Mouse (Mus musculus): ENCODE data around the gene Pamr1. TPM values are rescaled to one million over a fixed set of nuclear protein-coding genes. Genes with fewer than 3 reads are reported as not detected.

Gene Pamr1
- total and polyA plus RNA-seq, 2 experiments = 2.6 to 3.3 TPM

- Histone ChIP-seq H3K4me3 (ENCODE audit: insufficient read depth, low read depth, low read length) (no peak overlapping the region), H3K9ac (ENCODE audit: low read depth, low read length) (no peak overlapping the region), H3K36me3 (ENCODE audit: control insufficient read depth, insufficient read depth, low read length) (no peaks in the 10 kb centered on the region), H3K4me1 (ENCODE audit: control insufficient read depth, insufficient read depth, low read length) (no peaks in the 10 kb centered on the region), H3K27ac (replicated peaks; ENCODE audit: insufficient read depth, low read depth, low read length) (peak overlapping the region; percentile 44; the same call in 1 of the 2 replicates), H3K27me3 (ENCODE audit: control insufficient read depth, insufficient read depth, low read length) (0 out of 2 replicates have a peak, but pooled peaks cover 6% of the 10 kb centered on the region), H3K79me2 (ENCODE audit: control insufficient read depth, insufficient read depth, low read length) (no peaks in the 10 kb centered on the region)
- DNase-seq (ENCODE audit: extremely low read depth, low read depth, low spot score) = no peak
- WGBS = 17% methylated on average over 3 of the region's 3 CpGs
- TF ChIP-seq POLR2A (IDR thresholded peaks at IDR 0.05; ENCODE audit: extremely low read depth, insufficient read depth, low read length) = no peak
- no peak for TF ChIP-seq CTCF (IDR thresholded peaks at IDR 0.05; ENCODE audit: low read depth, low read length)
These were observed 1.8 kb downstream of the Pamr1 start for GRCm38 (mm10) chr2:102551594-102551993.

- H3K79me2 ChIP-seq (ENCODE audit: control insufficient read depth, insufficient read depth, low read length) = no peaks in the 10 kb centered on the region
- no peak overlapping the region for H3K4me3 ChIP-seq (ENCODE audit: insufficient read depth, low read depth, low read length)
- no peaks in the 10 kb centered on the region for H3K4me1 ChIP-seq (ENCODE audit: control insufficient read depth, insufficient read depth, low read length)
- H3K9ac ChIP-seq (ENCODE audit: low read depth, low read length) = no peak overlapping the region
- whole genome bisulfite sequencing = 38% methylated on average over 5 of the region's 5 CpGs
- no peak for TF ChIP-seq CTCF (IDR thresholded peaks at IDR 0.05; ENCODE audit: low read depth, low read length)
- no peak overlapping the region for H3K27ac ChIP-seq (replicated peaks; ENCODE audit: insufficient read depth, low read depth, low read length)
- no peaks in the 10 kb centered on the region for H3K36me3 ChIP-seq (ENCODE audit: control insufficient read depth, insufficient read depth, low read length)
- DNase-seq (ENCODE audit: extremely low read depth, low read depth, low spot score) = peak; percentile 46
- H3K27me3 ChIP-seq (ENCODE audit: control insufficient read depth, insufficient read depth, low read length) = 0 out of 2 replicates have a peak, but pooled peaks cover 6% of the 10 kb centered on the region
These were observed 2.3 kb downstream of the Pamr1 start for GRCm38 (mm10) chr2:102552095-102552537.

GRCm38 (mm10) chr2:102557085-102557484 lies 7.3 kb downstream of the Pamr1 start:
- H3K9ac ChIP-seq (ENCODE audit: low read depth, low read length) = no peak overlapping the region
- H3K36me3 ChIP-seq (ENCODE audit: control insufficient read depth, insufficient read depth, low read length) = no peaks in the 10 kb centered on the region
- TF ChIP-seq CTCF (IDR thresholded peaks at IDR 0.05; ENCODE audit: low read depth, low read length) = no peak
- no peak for TF ChIP-seq POLR2A (IDR thresholded peaks at IDR 0.05; ENCODE audit: extremely low read depth, insufficient read depth, low read length)
- no peak overlapping the region for H3K27ac ChIP-seq (replicated peaks; ENCODE audit: insufficient read depth, low read depth, low read length)
- no peaks in the 10 kb centered on the region for H3K27me3 ChIP-seq (ENCODE audit: control insufficient read depth, insufficient read depth, low read length)
- no peak for DNase-seq (ENCODE audit: extremely low read depth, low read depth, low spot score)
- H3K4me3 ChIP-seq (ENCODE audit: insufficient read depth, low read depth, low read length) = no peak overlapping the region
- 80% methylated on average over 4 of the region's 4 CpGs for WGBS
- H3K79me2 ChIP-seq (ENCODE audit: control insufficient read depth, insufficient read depth, low read length) = no peaks in the 10 kb centered on the region
- H3K4me1 ChIP-seq (ENCODE audit: control insufficient read depth, insufficient read depth, low read length) = no peaks in the 10 kb centered on the region

- DNase-seq (ENCODE audit: extremely low read depth, low read depth, low spot score) = no peak
- H3K36me3 ChIP-seq (ENCODE audit: control insufficient read depth, insufficient read depth, low read length) = no peaks in the 10 kb centered on the region
- no peak overlapping the region for H3K4me3 ChIP-seq (ENCODE audit: insufficient read depth, low read depth, low read length)
- H3K27me3 ChIP-seq (ENCODE audit: control insufficient read depth, insufficient read depth, low read length) = no peaks in the 10 kb centered on the region
- WGBS = 86% methylated on average over 12 of the region's 12 CpGs
- no peak overlapping the region for H3K9ac ChIP-seq (ENCODE audit: low read depth, low read length)
- no peak overlapping the region for H3K27ac ChIP-seq (replicated peaks; ENCODE audit: insufficient read depth, low read depth, low read length)
- H3K4me1 ChIP-seq (ENCODE audit: control insufficient read depth, insufficient read depth, low read length) = no peaks in the 10 kb centered on the region
- TF ChIP-seq CTCF (IDR thresholded peaks at IDR 0.05; ENCODE audit: low read depth, low read length) (no peak), POLR2A (IDR thresholded peaks at IDR 0.05; ENCODE audit: extremely low read depth, insufficient read depth, low read length) (no peak)
- H3K79me2 ChIP-seq (ENCODE audit: control insufficient read depth, insufficient read depth, low read length) = no peaks in the 10 kb centered on the region
These were observed 9.2 kb downstream of the Pamr1 start for GRCm38 (mm10) chr2:102558965-102559364.

GRCm38 (mm10) chr2:102563848-102564247 lies 14.0 kb downstream of the Pamr1 start:
- Histone ChIP-seq H3K9ac (ENCODE audit: low read depth, low read length) (no peak overlapping the region), H3K4me1 (ENCODE audit: control insufficient read depth, insufficient read depth, low read length) (no peaks in the 10 kb centered on the region), H3K27ac (replicated peaks; ENCODE audit: insufficient read depth, low read depth, low read length) (no peak overlapping the region), H3K27me3 (ENCODE audit: control insufficient read depth, insufficient read depth, low read length) (no peaks in the 10 kb centered on the region), H3K36me3 (ENCODE audit: control insufficient read depth, insufficient read depth, low read length) (no peaks in the 10 kb centered on the region), H3K4me3 (ENCODE audit: insufficient read depth, low read depth, low read length) (no peak overlapping the region), H3K79me2 (ENCODE audit: control insufficient read depth, insufficient read depth, low read length) (no peaks in the 10 kb centered on the region)
- no peak for DNase-seq (ENCODE audit: extremely low read depth, low read depth, low spot score)
- no peak for TF ChIP-seq POLR2A (IDR thresholded peaks at IDR 0.05; ENCODE audit: extremely low read depth, insufficient read depth, low read length)
- no peak for TF ChIP-seq CTCF (IDR thresholded peaks at IDR 0.05; ENCODE audit: low read depth, low read length)
- WGBS = 72% methylated on average over 1 of the region's 1 CpGs

- no peaks in the 10 kb centered on the region for H3K36me3 ChIP-seq (ENCODE audit: control insufficient read depth, insufficient read depth, low read length)
These were observed 29.4 kb downstream of the Pamr1 start for GRCm38 (mm10) chr2:102579248-102579647.

More at GRCm38 (mm10) chr2:102579248-102579647, 29.4 kb downstream of the Pamr1 start:
- 77% methylated on average over 4 of the region's 4 CpGs for WGBS
- TF ChIP-seq POLR2A (IDR thresholded peaks at IDR 0.05; ENCODE audit: extremely low read depth, insufficient read depth, low read length) = no peak
- TF ChIP-seq CTCF (IDR thresholded peaks at IDR 0.05; ENCODE audit: low read depth, low read length) = no peak
- H3K79me2 ChIP-seq (ENCODE audit: control insufficient read depth, insufficient read depth, low read length) = no peaks in the 10 kb centered on the region
- H3K9ac ChIP-seq (ENCODE audit: low read depth, low read length) = no peak overlapping the region
- no peak overlapping the region for H3K27ac ChIP-seq (replicated peaks; ENCODE audit: insufficient read depth, low read depth, low read length)
- no peak overlapping the region for H3K4me3 ChIP-seq (ENCODE audit: insufficient read depth, low read depth, low read length)
- H3K27me3 ChIP-seq (ENCODE audit: control insufficient read depth, insufficient read depth, low read length) = no peaks in the 10 kb centered on the region
- no peak for DNase-seq (ENCODE audit: extremely low read depth, low read depth, low spot score)
- H3K4me1 ChIP-seq (ENCODE audit: control insufficient read depth, insufficient read depth, low read length) = no peaks in the 10 kb centered on the region
